Mouse (Mus musculus): ENCODE measurements around the gene Tmem123.

- TF ChIP-seq POLR2A (IDR thresholded peaks at IDR 0.05; ENCODE audit: low read depth, low read length), result no peak
- TF ChIP-seq CTCF (IDR thresholded peaks at IDR 0.05; ENCODE audit: extremely low read depth, insufficient read depth, insufficient read length, insufficient replicate concordance), result no peak
Measured at GRCm38 (mm10) chr9:7772361-7772760, 8.5 kb downstream of the Tmem123 start.
